Mouse (Mus musculus): ENCODE data around the gene Tagln2.

DNA sequence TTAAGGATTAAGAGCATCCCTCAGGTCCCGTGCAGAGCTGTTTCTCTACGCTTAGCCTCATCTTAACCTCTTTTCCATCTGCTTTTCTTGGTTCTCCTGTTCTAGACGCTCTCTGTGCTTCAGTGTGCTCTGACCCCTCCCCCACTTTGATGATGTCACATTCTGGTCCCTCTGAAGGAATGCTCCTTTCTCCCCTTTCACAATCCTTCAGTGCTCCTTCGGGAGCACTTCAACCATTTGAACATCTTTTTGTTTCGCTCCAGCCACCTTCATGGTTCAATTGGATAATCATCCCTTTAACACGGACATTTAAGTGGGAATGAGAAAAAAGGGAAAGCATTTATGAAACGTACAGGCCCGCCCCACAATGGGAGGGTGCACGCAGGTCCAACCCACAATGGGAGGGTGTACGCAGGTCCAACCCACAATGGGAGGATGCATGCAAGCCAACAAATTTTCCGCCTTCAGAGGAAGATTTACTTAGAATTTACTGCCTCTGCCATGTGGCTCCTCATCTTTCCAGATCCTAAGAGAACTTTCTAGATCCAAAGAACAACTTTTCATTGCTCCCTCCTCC, 31.5 kb upstream of the Tagln2 start:
- TF ChIP-seq ZNF384 (IDR thresholded peaks at IDR 0.05; ENCODE audit: low read depth, low read length) = no peak
- no peak for TF ChIP-seq CHD2 (IDR thresholded peaks at IDR 0.05; ENCODE audit: low read depth, low read length)
- no peak for TF ChIP-seq HCFC1 (IDR thresholded peaks at IDR 0.05; ENCODE audit: borderline replicate concordance, insufficient read depth, low read length)

Data from ES-E14 (cell line).